Mouse (Mus musculus) intestine, postnatal 0 days (tissue): ENCODE data around the gene Pde3a. TPM values are rescaled to one million over a fixed set of nuclear protein-coding genes. Genes with fewer than 3 reads are reported as not detected.
A peak's percentile ranks its signal among the peaks of the same experiment; 100 is the strongest.

Source experiments
- ATAC-seq: fragments of 200-750 bp; cut with Nextera tagmentation; 2 replicates; pipeline ENCODE4 v1.8.0; 2017; ENCODE audit warnings: mild to moderate bottlenecking, moderate TSS enrichment, moderate library complexity
- H3K27ac ChIP-seq: fragments of 300-500 bp; sonication (generic); 2 replicates; pipeline ENCODE4 v1.5.1; 2014; ENCODE audit warnings: mild to moderate bottlenecking, low read depth, low read length, moderate library complexity
- H3K27me3 ChIP-seq: fragments of 300-500 bp; sonication (generic); replicated peaks from 2 replicates; pipeline ENCODE4 v1.6.1; 2014; ENCODE audit warnings: low read length, mixed read lengths; ENCODE audit not compliant: control insufficient read depth, insufficient read depth
- H3K36me3 ChIP-seq: fragments of 300-500 bp; sonication (generic); 2 replicates; pipeline ENCODE4 v1.6.1; 2014; ENCODE audit warnings: mild to moderate bottlenecking, moderate library complexity; ENCODE audit not compliant: control insufficient read depth, insufficient read depth
- H3K4me1 ChIP-seq: fragments of 300-500 bp; sonication (generic); replicated peaks from 2 replicates; pipeline ENCODE4 v1.6.1; 2014; ENCODE audit warnings: antibody characterized with exemption, low read length, mixed read lengths; ENCODE audit not compliant: control insufficient read depth, insufficient read depth
- H3K4me2 ChIP-seq: fragments of 300-500 bp; sonication (generic); replicated peaks from 2 replicates; pipeline ENCODE4 v1.6.1; 2014; ENCODE audit warnings: low read depth, mild to moderate bottlenecking, moderate library complexity
- H3K4me3 ChIP-seq: fragments of 300-500 bp; sonication (generic); 2 replicates; pipeline ENCODE4 v1.5.1; 2014; ENCODE audit warnings: low read depth, low read length
- H3K9ac ChIP-seq: fragments of 300-500 bp; sonication (generic); 2 replicates; pipeline ENCODE4 v1.6.1; 2014; ENCODE audit warnings: mild to moderate bottlenecking, low read depth, low read length
- H3K9me3 ChIP-seq: fragments of 300-500 bp; sonication (generic); 2 replicates; pipeline ENCODE4 v1.6.1; 2016; ENCODE audit warnings: mixed run types; ENCODE audit not compliant: control insufficient read depth
- CTCF ChIP-seq: sonication (generic); IDR thresholded peaks from 2 replicates; pipeline ENCODE4 v1.5.1; 2016; ENCODE audit warnings: low read depth, mild to moderate bottlenecking, control low read depth, antibody characterized with exemption, moderate library complexity
- WGBS: fragments of 180-500 bp; shearing (Covaris S2); extraction: QIAGEN DNeasy Blood & Tissue Kit; methylation state at CpG from one replicate; pipeline ENCODE4 v1.1.7; 2014; 5-methylcytosine and 5-hydroxymethylcytosine counted together
- polyA plus RNA-seq: library from polyadenylated mRNA; unstranded; fragments of >200 nt; fragmentation: Nextera tagmentation; extraction: Ambion mirVana; gene quantifications from 2 replicates; pipeline ENCODE4 v1.2.1, GENCODE M21; 2015

The Pde3a gene
- polyA plus RNA-seq, 1 experiment from 2014 or later: 17.6 TPM

DNA sequence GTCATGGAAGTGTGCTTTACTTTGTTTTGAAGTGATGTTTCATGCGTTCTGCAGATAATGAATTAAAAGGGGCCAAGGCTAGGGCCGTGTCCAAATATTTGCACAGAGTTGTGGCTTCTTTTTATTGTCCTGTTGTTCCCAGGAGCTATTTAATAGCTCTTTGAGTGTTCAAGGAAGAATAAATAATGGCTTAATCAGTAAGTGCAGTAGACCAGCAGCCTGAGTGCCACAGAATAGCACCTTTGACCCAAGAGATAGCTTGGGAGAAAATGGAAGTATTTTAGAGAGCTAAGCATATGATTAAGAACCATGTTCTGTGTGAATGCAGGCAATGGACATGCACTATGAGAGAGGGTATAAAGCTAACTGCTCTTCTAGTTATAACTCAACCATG, 44.4 kb downstream of the Pde3a start:
- 33% methylated on average over 2 of the region's 2 CpGs for WGBS
- Histone ChIP-seq H3K27ac (peak overlapping the region; percentile 73; the same call in 1 of the 2 replicates), H3K4me3 (no peak overlapping the region), H3K4me2 (peak overlapping the region; percentile 14), H3K4me1 (0 out of 2 replicates have a peak, but pooled peaks cover 6% of the 10 kb centered on the region), H3K27me3 (no peaks in the 10 kb centered on the region), H3K9me3 (no peaks in the 10 kb centered on the region), H3K36me3 (no peaks in the 10 kb centered on the region), H3K9ac (no peak overlapping the region)
- ATAC-seq: peak; percentile 71
- TF ChIP-seq CTCF: no peak

DNA sequence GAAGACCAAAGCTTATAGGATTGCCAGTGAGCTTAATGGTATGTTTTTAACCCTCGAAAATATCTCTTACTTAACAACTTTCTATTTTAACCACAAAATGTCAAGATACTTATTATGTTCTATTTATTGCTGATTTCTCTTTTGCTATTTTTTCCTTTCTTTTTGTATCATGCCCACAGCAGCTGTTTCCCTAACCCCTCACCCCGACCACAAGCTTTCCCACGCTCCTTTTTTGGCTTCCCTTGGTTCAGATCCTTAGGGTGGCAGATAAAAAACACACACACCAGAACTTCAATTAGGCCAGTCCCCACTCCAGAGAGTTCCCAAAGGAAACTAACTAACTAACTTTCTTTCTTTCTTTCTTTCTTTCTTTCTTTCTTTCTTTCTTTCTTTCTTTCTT, 46.2 kb downstream of the Pde3a start:
- Histone ChIP-seq H3K4me3 (no peak overlapping the region), H3K9ac (no peak overlapping the region), H3K27me3 (no peaks in the 10 kb centered on the region), H3K4me1 (0 out of 2 replicates have a peak, but pooled peaks cover 6% of the 10 kb centered on the region), H3K4me2 (no peak overlapping the region), H3K9me3 (no peaks in the 10 kb centered on the region), H3K36me3 (no peaks in the 10 kb centered on the region), H3K27ac (no peak overlapping the region)
- no peak for TF ChIP-seq CTCF
- WGBS: 84% methylated on average over 3 of the region's 3 CpGs
- ATAC-seq: no peak

DNA sequence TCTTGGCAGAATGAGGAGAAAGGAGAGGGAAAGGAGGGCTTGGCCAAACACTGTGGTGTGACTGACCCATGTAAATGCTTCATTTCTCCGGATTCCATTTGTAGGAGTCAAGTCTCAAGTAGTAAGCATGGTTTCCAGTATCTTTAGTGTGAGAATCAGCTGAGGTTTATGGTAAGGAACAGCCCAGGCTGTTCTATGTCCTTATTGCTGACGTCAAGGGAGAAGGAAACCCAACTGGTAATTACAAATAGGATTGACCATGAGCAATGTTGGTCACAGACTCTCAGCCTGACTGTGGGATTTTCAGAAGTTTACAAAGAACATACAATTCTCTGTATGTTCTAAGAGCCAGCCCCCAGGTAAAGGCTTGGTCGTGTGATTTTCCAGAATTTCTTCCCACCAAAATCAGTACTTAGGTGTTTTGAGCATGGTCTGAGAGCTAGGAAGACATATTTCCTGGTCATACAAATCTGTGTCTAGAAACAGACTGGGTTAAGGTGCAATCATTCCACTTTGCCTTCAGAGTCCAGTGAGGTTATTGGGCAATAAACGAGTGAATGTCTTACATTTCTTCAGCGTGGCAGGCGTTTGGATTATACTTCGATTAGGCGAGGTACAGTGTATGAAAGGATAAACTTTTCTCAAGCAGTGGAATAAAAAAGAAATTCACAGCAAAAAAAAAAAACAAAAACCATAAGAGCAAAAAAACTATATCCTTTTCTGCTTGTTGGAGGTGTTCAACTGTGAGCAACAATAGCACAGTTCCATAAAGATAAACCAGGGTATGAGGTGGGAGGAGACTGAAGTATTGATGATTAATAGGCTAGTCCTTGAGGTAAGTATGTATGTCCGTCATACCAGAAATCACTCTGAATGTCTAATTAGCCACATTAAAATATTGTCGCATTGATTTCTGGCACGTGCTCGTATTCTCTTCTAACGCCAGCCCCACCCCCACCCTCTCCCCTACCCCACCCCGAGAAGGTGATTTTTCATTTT, 53.0 kb downstream of the Pde3a start:
- peak overlapping the region; percentile 86 for H3K27ac ChIP-seq
- H3K4me3 ChIP-seq: 0 out of 2 replicates have a peak overlapping the region, but pooled peaks have one; percentile 5
- 45% methylated on average over 14 of the region's 14 CpGs for WGBS
- ATAC-seq: peak; percentile 83
- no peaks in the 10 kb centered on the region for H3K27me3 ChIP-seq
- peak overlapping the region; percentile 48 for H3K4me2 ChIP-seq
- no peaks in the 10 kb centered on the region for H3K4me1 ChIP-seq
- no peak for TF ChIP-seq CTCF
- H3K9me3 ChIP-seq: no peaks in the 10 kb centered on the region
- H3K9ac ChIP-seq: no peak overlapping the region
- no peaks in the 10 kb centered on the region; the same call in 1 of the 2 replicates for H3K36me3 ChIP-seq

DNA sequence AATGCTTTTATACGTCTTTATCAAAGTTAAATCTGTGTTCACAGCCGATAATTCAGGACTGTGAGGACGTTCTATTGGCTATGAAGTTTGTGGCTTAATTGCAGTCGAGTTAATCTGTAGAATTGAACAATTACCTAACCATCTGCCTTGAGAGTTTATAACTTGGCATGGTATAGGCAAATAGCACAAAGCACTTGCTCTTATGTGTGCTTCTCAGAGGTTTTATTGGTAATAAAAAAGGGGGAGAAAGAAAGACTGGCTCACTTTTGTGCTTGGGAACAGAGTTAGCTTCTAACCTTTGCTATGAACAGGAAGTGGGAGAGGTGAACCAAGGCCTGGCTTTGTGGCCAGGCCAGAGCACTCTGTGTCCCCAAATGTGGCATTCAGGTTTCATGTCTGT, 53.8 kb downstream of the Pde3a start:
- Histone ChIP-seq H3K27me3 (no peaks in the 10 kb centered on the region), H3K27ac (peak overlapping the region; percentile 86), H3K4me1 (no peaks in the 10 kb centered on the region), H3K36me3 (no peaks in the 10 kb centered on the region; the same call in 1 of the 2 replicates), H3K9ac (no peak overlapping the region), H3K4me3 (0 out of 2 replicates have a peak overlapping the region, but pooled peaks have one; percentile 5), H3K9me3 (no peaks in the 10 kb centered on the region), H3K4me2 (peak overlapping the region; percentile 48)
- TF ChIP-seq CTCF: no peak
- ATAC-seq: peak; percentile 75
- WGBS: 35% methylated on average over 4 of the region's 4 CpGs

DNA sequence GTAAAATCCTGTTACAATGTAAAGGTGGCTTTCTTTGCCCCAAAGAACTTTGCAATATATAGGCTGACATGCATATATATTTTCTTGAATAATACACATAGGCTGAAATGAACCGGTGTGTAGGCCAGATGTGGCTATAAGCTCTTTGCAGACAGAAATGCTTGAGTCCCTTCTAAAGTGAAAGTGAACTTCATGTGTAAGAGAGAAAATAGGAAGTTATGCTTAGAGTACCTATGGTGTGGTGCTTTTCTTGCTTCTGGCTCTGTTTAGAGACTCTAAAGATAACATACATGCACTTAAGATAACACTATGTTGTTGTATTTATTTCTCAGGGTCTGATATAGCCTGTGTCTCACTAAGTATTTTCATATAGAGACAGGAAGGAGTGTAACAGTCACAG, 58.3 kb downstream of the Pde3a start:
- H3K4me1 ChIP-seq: no peaks in the 10 kb centered on the region
- H3K4me3 ChIP-seq: no peak overlapping the region
- no peak for TF ChIP-seq CTCF
- H3K9me3 ChIP-seq: no peaks in the 10 kb centered on the region
- no peak overlapping the region for H3K9ac ChIP-seq
- ATAC-seq: no peak
- H3K27ac ChIP-seq: no peak overlapping the region
- no peaks in the 10 kb centered on the region for H3K27me3 ChIP-seq
- WGBS: 85% methylated on average over 1 of the region's 1 CpGs
- H3K36me3 ChIP-seq: no peaks in the 10 kb centered on the region; the same call in 1 of the 2 replicates
- H3K4me2 ChIP-seq: no peak overlapping the region

DNA sequence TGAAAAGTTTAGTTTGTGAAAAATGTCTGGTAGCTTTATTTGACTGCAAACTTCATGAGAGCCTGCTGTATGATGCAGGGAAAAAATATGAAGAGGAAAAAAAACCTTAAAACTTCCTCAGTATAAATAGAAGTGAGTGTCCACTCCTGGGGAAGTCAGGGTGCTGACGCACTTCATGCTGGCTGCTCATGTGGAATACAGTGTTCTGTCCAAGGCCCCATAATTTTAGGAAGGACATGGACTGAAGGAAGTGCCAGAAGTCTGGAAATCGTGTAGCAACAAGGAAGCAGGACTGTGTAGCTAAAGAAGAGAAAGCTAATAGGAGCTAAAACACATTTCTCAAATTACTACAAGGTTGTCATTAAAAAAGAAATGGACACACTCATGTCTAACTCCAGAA, 59.4 kb downstream of the Pde3a start:
- no peak overlapping the region for H3K4me3 ChIP-seq
- no peaks in the 10 kb centered on the region for H3K9me3 ChIP-seq
- no peak overlapping the region for H3K9ac ChIP-seq
- no peaks in the 10 kb centered on the region; the same call in 1 of the 2 replicates for H3K36me3 ChIP-seq
- TF ChIP-seq CTCF: no peak
- H3K27me3 ChIP-seq: no peaks in the 10 kb centered on the region
- H3K4me1 ChIP-seq: no peaks in the 10 kb centered on the region
- ATAC-seq: no peak
- no peak overlapping the region for H3K27ac ChIP-seq
- no peak overlapping the region for H3K4me2 ChIP-seq
- 53% methylated on average over 2 of the region's 2 CpGs for WGBS
